Mouse (Mus musculus): Measurements from ENCODE around the gene Ptgfr. TPM values are rescaled to one million over a fixed set of nuclear protein-coding genes. Genes with fewer than 3 reads are reported as not detected.

Gene Ptgfr
- 0.77 and 1.2 TPM in 2 replicates for polyA plus RNA-seq (2016; fragmentation: Nextera tagmentation; extraction: Ambion mirVana)

DNA sequence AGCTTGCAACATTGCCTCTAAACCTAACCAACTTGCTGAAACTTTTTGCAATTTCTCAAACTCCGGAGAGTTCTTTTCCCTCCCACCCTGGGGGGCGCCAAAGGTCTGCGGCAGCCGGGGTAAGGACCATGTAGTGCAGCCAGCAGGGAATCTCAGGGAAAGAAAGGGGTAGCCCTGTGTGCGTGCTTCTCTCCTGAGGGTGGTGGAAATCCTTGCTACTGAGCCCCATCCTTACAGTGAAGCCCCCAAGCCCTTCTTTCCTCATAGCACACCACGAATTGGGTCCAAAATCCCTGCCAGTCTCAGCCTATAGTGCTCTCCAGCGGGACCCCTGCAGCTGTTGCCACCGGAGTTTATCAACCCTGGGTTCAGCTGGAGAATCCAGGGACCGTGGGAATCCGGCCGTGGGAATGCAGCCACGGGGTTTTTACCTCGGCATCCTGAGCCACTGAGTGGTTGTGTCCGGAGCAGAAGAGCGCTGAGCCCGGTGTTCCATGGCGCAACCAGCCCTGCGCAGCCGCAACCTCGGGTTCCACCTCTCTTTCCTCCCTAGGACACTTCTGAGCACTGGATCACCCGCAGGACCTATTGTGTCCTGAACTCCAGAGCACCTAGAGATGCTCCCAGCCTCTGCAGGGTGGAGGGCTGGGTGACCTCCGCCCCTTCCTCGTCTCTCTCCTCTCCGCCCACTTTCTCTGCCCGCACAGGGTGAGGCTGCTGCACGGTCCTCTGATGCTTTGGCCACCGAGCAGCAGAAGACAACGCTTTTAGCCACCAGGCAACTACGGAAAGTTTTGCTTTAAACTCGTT lies at the start of gene Ptgfr:
Gene Ptgfr, minus strand, starts transcription at position 760 of the 810 bp plus-strand sequence.
- Histone ChIP-seq H3K4me1 (replicated peaks) (peaks cover 15% of the 10 kb centered on the region), H3K27ac (peak within 1 kb of the TSS; percentile 76)
- under 1% methylated on average over 30 of the region's 30 CpGs for WGBS

DNA sequence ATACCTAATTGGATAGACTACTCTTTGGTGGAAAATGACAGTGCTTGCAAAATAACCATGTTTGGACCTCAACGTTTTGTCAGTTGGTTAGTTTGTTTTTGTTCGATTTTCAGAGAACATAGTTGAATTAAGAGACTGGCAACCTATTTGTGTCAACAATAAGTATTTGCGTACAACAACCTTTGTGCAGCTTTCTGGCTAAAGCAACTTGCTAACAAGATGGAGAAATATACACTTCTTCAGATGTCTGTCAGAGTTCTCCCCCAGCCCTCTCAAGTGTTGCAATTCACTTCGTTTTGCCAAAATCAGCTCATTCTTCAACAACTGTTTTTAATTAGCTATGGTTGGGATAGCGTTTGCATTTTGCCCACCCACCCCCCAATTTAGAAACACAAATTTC lies 46.5 kb upstream of the Ptgfr start:
- H3K36me3 ChIP-seq = no peaks in the 10 kb centered on the region
- no peak for DNase-seq (ENCODE audit: low spot score)
- 64% methylated on average over 5 of the region's 5 CpGs for WGBS

More for the DNA sequence above, at the start of gene Ptgfr:
- H3K4me3 ChIP-seq = peak within 1 kb of the TSS; percentile 66
- H3K9me3 ChIP-seq = no peaks in the 10 kb centered on the region
- DNase-seq (ENCODE audit: low spot score) = peak; percentile 55
- no peaks in the 10 kb centered on the region for H3K36me3 ChIP-seq
- peaks cover 32% of the 10 kb centered on the region for H3K27me3 ChIP-seq (ENCODE audit: insufficient read depth, poor library complexity, severe bottlenecking)

DNA sequence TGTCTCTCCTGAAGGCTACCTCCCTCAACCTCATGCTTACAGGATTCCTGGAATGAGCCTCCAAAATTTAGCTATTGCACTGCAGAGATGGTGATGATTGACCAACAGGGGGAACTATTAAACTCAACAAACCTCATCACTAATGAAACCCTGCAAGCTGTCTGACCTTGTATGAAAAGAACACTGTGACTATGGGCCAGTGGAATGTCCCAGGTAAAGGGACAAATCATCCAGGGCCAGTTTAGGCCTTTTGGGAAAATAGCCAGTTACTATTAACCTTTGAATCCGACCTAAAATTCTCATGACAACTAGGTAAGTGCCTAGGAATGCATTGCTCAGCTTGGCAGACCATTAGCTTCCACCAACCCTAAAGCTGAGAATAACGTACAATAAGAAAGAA lies 42.6 kb upstream of the Ptgfr start:
- H3K9me3 ChIP-seq = no peaks in the 10 kb centered on the region
- no peak overlapping the region for H3K4me3 ChIP-seq
- no peaks in the 10 kb centered on the region for H3K36me3 ChIP-seq
- DNase-seq (ENCODE audit: low spot score) = no peak
- H3K4me1 ChIP-seq (replicated peaks) = no peaks in the 10 kb centered on the region
- no peaks in the 10 kb centered on the region for H3K27me3 ChIP-seq (ENCODE audit: insufficient read depth, poor library complexity, severe bottlenecking)
- 74% methylated on average over 2 of the region's 2 CpGs for WGBS
- no peak overlapping the region for H3K27ac ChIP-seq

More for the DNA sequence above, 46.5 kb upstream of the Ptgfr start:
- Histone ChIP-seq H3K27ac (no peak overlapping the region), H3K27me3 (ENCODE audit: insufficient read depth, poor library complexity, severe bottlenecking) (no peaks in the 10 kb centered on the region), H3K4me1 (replicated peaks) (no peaks in the 10 kb centered on the region), H3K9me3 (no peaks in the 10 kb centered on the region), H3K4me3 (no peak overlapping the region)

DNA sequence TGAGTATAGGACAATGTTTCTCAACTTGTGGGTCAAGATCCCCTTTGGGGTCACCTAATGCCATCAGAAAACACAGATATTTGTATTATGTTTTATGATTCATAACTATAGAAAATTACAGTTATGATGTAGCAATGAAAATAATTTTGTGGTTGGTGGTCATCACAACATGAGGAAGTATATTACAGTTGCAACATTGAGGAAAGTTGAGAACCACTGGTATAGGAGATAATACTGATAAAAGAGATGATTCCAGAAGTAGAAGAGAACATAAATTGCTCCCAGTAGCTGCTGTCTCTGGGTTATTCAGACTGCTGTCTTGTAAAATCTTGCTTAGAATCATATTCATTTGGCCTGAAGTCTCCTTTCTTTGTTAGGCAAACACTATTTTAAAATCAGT lies 31.5 kb upstream of the Ptgfr start:
- Histone ChIP-seq H3K27ac (no peak overlapping the region), H3K4me3 (no peak overlapping the region), H3K27me3 (ENCODE audit: insufficient read depth, poor library complexity, severe bottlenecking) (no peaks in the 10 kb centered on the region), H3K4me1 (replicated peaks) (no peaks in the 10 kb centered on the region), H3K9me3 (no peaks in the 10 kb centered on the region), H3K36me3 (no peaks in the 10 kb centered on the region)
- no peak for DNase-seq (ENCODE audit: low spot score)

DNA sequence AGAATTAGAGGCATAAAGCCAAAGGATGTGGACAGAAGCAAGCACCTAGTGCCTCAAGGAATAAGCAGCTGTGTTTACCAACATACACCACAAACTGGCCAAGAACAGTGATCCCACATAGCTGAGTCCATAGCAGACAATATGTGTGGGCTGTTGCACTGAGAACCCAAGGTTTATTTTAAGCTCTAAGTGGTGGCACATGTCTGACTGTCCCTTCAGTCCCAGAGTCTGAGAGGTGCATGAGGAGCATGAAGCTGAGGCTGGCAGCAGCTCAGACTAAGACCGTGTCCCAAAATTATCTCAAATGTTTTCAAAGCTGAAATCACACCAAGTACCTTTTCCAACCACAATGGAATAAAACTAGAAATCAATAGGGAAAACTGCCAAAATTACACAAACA lies 13.9 kb upstream of the Ptgfr start:
- H3K36me3 ChIP-seq = no peaks in the 10 kb centered on the region
- H3K27me3 ChIP-seq (ENCODE audit: insufficient read depth, poor library complexity, severe bottlenecking) = no peaks in the 10 kb centered on the region
- H3K27ac ChIP-seq = no peak overlapping the region
- H3K4me1 ChIP-seq (replicated peaks) = no peaks in the 10 kb centered on the region
- WGBS = 96% methylated on average over 1 of the region's 1 CpGs
- H3K4me3 ChIP-seq = no peak overlapping the region
- no peaks in the 10 kb centered on the region for H3K9me3 ChIP-seq
- DNase-seq (ENCODE audit: low spot score) = no peak

DNA sequence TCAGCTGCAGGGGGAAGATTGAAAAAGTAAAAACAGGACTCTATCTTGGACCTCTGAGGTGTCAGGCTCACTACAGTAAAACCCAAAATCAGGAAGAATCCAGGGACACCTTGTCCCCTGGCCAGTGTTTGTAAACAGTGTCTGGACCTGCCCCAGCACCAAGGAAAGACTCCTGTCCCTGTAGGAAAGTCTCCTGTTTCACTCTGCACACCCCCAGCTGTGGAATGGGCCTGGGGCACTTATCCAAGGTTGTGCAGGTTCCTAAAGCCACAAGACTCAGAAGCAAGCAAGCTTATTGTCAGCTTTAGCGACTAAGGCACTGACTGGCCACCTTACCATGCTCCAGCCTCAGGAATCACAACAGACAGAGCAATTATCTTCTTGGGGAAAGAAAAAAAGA lies 13.2 kb upstream of the Ptgfr start:
- H3K27me3 ChIP-seq (ENCODE audit: insufficient read depth, poor library complexity, severe bottlenecking) = no peaks in the 10 kb centered on the region
- no peak overlapping the region for H3K4me3 ChIP-seq
- H3K27ac ChIP-seq = no peak overlapping the region
- H3K36me3 ChIP-seq = no peaks in the 10 kb centered on the region
- 71% methylated on average over 1 of the region's 1 CpGs for WGBS
- DNase-seq (ENCODE audit: low spot score) = no peak
- no peaks in the 10 kb centered on the region for H3K4me1 ChIP-seq (replicated peaks)
- H3K9me3 ChIP-seq = no peaks in the 10 kb centered on the region

DNA sequence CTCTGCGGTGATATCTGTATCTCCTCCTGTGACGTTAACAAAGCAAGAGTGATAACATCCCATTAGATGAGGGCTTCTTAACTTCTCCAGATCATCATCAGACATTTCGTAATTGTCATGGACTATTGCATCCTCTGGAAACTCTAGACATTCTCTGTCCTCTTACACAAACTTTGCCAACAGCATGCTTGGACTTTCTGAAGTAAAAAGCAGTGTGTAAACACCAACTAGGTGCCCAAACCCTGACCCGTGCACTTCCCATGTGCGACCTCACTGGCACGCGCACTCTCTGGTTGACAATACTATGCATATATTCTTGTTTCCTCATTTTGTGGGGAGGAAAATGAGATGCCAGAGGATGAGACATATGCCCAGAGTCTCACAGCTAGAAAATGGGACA lies 8.9 kb upstream of the Ptgfr start:
- WGBS = 83% methylated on average over 7 of the region's 7 CpGs
- H3K4me1 ChIP-seq (replicated peaks) = no peaks in the 10 kb centered on the region

DNA sequence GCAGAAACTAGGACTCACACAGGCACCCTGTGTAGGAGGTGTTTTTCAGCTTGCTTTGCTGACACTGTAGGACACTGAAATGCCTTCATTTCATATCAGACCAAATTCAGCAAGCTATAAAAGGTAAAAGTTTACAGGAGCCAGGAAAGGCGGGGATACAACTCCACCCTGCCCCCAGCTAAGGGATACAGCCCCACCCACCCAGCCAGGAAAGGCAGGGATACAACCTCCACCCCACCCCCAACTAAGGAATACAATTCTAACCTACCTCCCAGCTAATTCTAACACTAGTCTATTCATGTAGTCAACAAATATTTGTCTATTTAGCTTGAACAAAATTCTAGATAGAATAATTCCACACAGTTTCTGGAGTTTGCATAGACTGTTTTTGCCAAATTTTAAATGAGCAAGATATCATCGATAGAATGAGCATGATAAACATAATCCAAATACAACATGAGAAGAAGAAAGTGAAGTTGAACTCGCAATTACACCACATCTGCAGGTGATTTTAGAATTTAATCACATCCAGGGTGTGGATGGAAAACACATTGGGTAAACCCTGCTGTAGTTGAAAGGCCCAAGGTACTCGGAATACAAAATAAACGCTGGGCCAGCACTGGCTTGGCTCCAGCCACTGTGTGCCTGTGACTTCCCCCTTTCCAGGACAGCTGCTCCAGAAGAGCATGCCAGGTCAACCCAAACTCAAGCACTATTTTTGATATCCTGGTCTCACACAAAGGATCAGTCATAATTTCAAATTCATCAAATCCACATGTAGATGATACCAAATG lies 7.1 kb upstream of the Ptgfr start:
- H3K9me3 ChIP-seq = no peaks in the 10 kb centered on the region
- DNase-seq (ENCODE audit: low spot score) = no peak
- 71% methylated on average over 5 of the region's 5 CpGs for WGBS

More for the DNA sequence above, 8.9 kb upstream of the Ptgfr start:
- no peak overlapping the region for H3K4me3 ChIP-seq
- DNase-seq (ENCODE audit: low spot score) = no peak
- H3K9me3 ChIP-seq = no peaks in the 10 kb centered on the region
- no peaks in the 10 kb centered on the region for H3K36me3 ChIP-seq
- H3K27ac ChIP-seq = no peak overlapping the region
- no peaks in the 10 kb centered on the region for H3K27me3 ChIP-seq (ENCODE audit: insufficient read depth, poor library complexity, severe bottlenecking)

DNA sequence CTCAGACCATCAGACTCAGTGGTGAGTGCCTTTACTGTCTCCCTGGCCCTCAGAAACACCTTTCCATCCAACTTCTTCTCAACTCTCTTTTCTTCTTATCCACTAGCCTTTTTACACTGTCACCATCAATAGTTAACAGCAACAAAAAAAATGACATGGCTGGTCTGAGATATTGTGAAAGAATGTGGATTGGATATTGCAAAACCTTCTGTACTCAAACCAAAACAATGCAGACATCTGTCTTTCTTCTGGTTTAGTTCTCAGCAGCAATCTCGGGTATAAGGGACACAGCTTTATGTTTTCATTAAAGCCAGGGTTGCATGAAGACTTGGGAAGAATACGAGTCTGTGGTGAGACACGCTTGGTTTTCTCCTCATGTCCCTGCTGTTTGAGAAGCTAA lies 3.3 kb upstream of the Ptgfr start:
- Histone ChIP-seq H3K27ac (no peak overlapping the region), H3K4me1 (replicated peaks) (peaks cover 15% of the 10 kb centered on the region), H3K4me3 (no peak overlapping the region), H3K9me3 (no peaks in the 10 kb centered on the region), H3K27me3 (ENCODE audit: insufficient read depth, poor library complexity, severe bottlenecking) (peaks cover 22% of the 10 kb centered on the region), H3K36me3 (no peaks in the 10 kb centered on the region)
- 86% methylated on average over 3 of the region's 3 CpGs for WGBS
- no peak for DNase-seq (ENCODE audit: low spot score)

More for the DNA sequence above, 7.1 kb upstream of the Ptgfr start:
- H3K4me1 ChIP-seq (replicated peaks) = no peaks in the 10 kb centered on the region
- H3K36me3 ChIP-seq = no peaks in the 10 kb centered on the region
- H3K27me3 ChIP-seq (ENCODE audit: insufficient read depth, poor library complexity, severe bottlenecking) = no peaks in the 10 kb centered on the region
- no peak overlapping the region for H3K27ac ChIP-seq
- no peak overlapping the region for H3K4me3 ChIP-seq

DNA sequence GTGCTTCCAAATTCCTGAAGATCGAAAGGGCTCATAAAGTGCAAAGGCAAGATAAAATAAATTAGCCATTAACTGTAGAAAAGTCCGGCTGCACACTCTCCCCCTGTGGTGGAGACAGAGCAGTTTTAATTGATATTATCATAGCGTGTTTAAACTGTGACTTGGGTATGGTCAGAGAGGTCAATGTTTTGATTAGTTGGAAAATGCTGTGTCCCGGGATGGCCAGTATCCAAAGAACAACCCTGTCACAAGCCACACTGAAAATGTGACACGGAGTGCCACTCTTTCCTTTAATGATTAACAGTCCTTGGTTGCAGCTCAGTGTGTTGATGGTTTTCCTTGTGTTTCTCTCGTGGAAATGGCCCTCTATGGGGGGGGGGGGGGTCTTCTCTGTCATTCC lies 942 bp upstream of the Ptgfr start:
- Histone ChIP-seq H3K27ac (no peak overlapping the region), H3K9me3 (no peaks in the 10 kb centered on the region), H3K27me3 (ENCODE audit: insufficient read depth, poor library complexity, severe bottlenecking) (peaks cover 32% of the 10 kb centered on the region), H3K4me3 (no peak overlapping the region), H3K36me3 (no peaks in the 10 kb centered on the region), H3K4me1 (replicated peaks) (peaks cover 15% of the 10 kb centered on the region)
- WGBS = 63% methylated on average over 6 of the region's 6 CpGs
- DNase-seq (ENCODE audit: low spot score) = no peak

DNA sequence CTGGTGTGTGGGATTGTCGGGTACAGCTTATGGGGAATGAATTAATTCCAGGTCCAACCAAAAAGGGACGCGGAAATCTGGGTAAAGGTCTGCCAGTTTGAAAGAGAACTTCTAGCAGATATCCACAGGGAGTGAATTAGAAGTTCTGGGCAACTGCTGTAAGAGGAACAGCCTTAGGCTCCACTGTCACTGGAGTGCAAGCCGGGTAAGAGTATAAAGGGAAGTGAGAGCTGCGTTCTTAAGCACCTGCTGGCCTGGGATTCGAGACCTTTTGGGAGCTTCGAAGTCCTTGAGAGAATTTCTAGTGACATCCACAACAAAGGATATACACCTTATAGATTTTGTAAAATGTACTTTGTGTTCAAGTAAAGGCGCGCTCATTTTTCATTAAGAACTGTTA lies 319 bp upstream of the Ptgfr start:
- Histone ChIP-seq H3K36me3 (no peaks in the 10 kb centered on the region), H3K27me3 (ENCODE audit: insufficient read depth, poor library complexity, severe bottlenecking) (peaks cover 32% of the 10 kb centered on the region), H3K27ac (no peak overlapping the region), H3K4me3 (peak overlapping the region; percentile 66), H3K4me1 (replicated peaks) (peaks cover 15% of the 10 kb centered on the region), H3K9me3 (no peaks in the 10 kb centered on the region)
- no peak for DNase-seq (ENCODE audit: low spot score)
- 43% methylated on average over 9 of the region's 9 CpGs for WGBS

DNA sequence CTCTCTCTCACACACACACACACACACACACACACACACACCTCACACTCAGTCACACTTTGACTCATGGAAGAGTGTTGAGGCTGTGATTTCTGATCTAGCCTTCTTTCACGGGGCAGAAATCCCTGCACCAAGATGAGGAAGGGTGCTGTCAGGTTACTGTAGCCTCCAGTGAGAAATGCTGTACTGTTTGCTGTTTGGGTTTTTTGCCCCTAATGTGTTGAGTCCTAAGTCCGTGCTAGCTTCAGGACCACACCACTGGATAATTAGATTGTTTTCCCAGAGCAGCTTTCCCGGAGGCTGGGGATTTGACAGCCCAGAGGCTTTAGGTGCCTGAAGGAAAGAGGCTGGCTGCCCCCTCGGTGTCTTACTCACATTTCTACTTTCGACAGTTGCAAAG lies 979 bp downstream of the Ptgfr start:
- no peaks in the 10 kb centered on the region for H3K36me3 ChIP-seq
- WGBS = 6% methylated on average over 5 of the region's 5 CpGs
- peak; percentile 12 for DNase-seq (ENCODE audit: low spot score)
- H3K27ac ChIP-seq = no peak overlapping the region
- H3K27me3 ChIP-seq (ENCODE audit: insufficient read depth, poor library complexity, severe bottlenecking) = peaks cover 32% of the 10 kb centered on the region
- peak overlapping the region; percentile 66 for H3K4me3 ChIP-seq
- peaks cover 15% of the 10 kb centered on the region for H3K4me1 ChIP-seq (replicated peaks)
- no peaks in the 10 kb centered on the region for H3K9me3 ChIP-seq

DNA sequence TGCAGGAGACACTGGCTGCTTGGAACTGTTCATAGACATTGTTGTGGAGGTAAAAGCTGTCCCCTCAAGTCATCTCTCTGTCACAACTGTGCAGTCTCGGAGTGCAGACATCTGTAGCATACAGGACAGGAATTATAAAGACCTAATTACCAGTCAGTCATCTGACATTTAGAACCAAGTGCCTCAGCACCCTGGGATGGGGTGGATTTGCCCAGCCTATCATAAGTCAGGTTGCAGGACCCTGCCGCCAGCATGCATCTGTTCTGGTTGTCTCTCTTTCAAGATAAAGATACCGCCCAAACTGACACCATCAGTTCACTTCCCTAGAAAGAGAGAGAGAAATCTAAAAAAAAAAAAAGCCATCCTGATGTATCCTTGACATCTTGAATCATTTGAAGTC lies 1.6 kb downstream of the Ptgfr start:
- no peak overlapping the region for H3K4me3 ChIP-seq
- H3K4me1 ChIP-seq (replicated peaks) = peaks cover 15% of the 10 kb centered on the region
- WGBS = 63% methylated on average over 3 of the region's 3 CpGs
- no peak overlapping the region for H3K27ac ChIP-seq
- no peaks in the 10 kb centered on the region for H3K9me3 ChIP-seq
- peaks cover 32% of the 10 kb centered on the region for H3K27me3 ChIP-seq (ENCODE audit: insufficient read depth, poor library complexity, severe bottlenecking)
- no peaks in the 10 kb centered on the region for H3K36me3 ChIP-seq
- no peak for DNase-seq (ENCODE audit: low spot score)
